Mouse (Mus musculus): ENCODE data around the gene Lrrc29. TPM values are rescaled to one million over a fixed set of nuclear protein-coding genes. Genes with fewer than 3 reads are reported as not detected.
"Not testable (repeated sequence)": the region's sequence is repeated elsewhere in the genome, so short reads cannot be mapped to it uniquely, and the experiment has no call there.

Lrrc29 gene
- polyA plus RNA-seq, 1 experiment from 2014 or later, result 1.3 TPM

DNA sequence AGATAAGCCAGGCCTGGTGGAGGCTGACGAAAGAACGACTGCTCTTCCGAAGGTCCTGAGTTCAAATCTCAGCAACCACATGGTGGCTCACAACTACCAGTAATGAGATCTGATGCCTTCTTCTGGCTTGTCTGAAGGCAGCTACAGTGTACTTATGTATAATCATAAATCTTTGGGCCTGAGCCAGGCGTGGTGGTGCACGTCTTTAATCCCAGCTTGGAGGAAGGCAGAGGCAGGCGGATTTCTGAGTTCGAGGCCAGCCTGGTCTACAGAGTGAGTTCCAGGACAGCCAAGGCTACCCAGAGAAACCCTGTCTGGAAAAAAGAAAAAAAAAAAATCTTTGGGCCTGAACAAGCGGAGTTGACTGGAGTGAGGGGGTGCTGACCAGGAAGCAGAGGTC, 34.7 kb downstream of the Lrrc29 start:
- H3K27ac ChIP-seq (ENCODE audit: low read depth, low read length); DNase-seq (ENCODE audit: low spot score); ATAC-seq (ENCODE audit: insufficient read depth, low FRiP score, low TSS enrichment); H3K4me2 ChIP-seq (ENCODE audit: low read depth); H3K4me3 ChIP-seq (ENCODE audit: low read depth, low read length); H3K9me3 ChIP-seq (ENCODE audit: control insufficient read depth, low read length); H3K9ac ChIP-seq (ENCODE audit: low read length); H3K36me3 ChIP-seq (ENCODE audit: control insufficient read depth, insufficient read depth, low read length): not testable (repeated sequence)
- 0 out of 2 replicates have a peak, but pooled peaks cover 10% of the 10 kb centered on the region for H3K4me1 ChIP-seq (ENCODE audit: control insufficient read depth, insufficient read depth, low read length)
- 89% methylated on average over 8 of the region's 8 CpGs for WGBS
- H3K27me3 ChIP-seq (ENCODE audit: control insufficient read depth, insufficient read depth, low read length), result peaks cover 11% of the 10 kb centered on the region

DNA sequence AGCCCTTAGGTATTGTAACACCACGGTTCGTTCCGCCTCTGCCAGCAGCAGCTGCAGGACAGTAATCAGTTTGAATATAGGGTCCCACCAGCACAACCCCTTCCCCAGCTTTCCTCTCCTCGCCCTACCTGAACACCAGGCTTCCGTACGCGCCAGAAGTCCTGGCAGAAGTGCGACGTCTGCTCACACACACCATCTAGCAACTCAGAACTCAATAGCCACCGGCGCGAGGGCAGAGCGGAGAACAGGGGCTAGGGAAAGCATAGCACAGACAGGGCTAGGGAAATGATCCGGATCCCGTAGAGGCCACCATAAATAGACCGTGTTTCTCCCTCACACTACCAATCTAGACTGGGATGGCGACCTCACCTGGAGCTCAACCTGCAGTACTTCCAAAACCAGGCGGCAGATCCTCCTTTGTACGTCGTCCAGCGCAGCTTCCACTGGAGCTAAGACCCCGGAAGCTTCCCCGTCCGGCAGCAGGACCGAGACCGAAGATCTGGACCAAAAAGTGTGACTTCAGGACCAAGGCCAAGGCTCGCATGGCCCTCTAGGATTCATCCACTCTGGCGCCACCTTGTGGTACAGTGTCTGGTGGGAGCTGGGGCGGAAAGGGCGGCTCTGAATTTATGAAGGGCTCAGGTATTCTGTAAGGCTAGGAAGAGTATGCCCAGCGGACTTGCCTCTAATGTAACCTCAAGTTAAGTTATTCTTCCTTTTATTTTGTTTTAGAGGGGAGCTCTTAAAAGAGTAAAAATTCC, 35.3 kb downstream of the Lrrc29 start:
- Histone ChIP-seq H3K9ac (ENCODE audit: low read length) (no peak overlapping the region), H3K27ac (ENCODE audit: low read depth, low read length) (no peak overlapping the region), H3K4me2 (ENCODE audit: low read depth) (peak overlapping the region; percentile 74), H3K27me3 (ENCODE audit: control insufficient read depth, insufficient read depth, low read length) (peaks cover 11% of the 10 kb centered on the region), H3K9me3 (ENCODE audit: control insufficient read depth, low read length) (no peaks in the 10 kb centered on the region), H3K4me3 (ENCODE audit: low read depth, low read length) (peak overlapping the region; percentile 47; the same call in 1 of the 2 replicates), H3K4me1 (ENCODE audit: control insufficient read depth, insufficient read depth, low read length) (0 out of 2 replicates have a peak, but pooled peaks cover 10% of the 10 kb centered on the region), H3K36me3 (ENCODE audit: control insufficient read depth, insufficient read depth, low read length) (no peaks in the 10 kb centered on the region)
- ATAC-seq (ENCODE audit: insufficient read depth, low FRiP score, low TSS enrichment), result no peak
- DNase-seq (ENCODE audit: low spot score), result peak; percentile 91
- WGBS, result 9% methylated on average over 31 of the region's 31 CpGs

DNA sequence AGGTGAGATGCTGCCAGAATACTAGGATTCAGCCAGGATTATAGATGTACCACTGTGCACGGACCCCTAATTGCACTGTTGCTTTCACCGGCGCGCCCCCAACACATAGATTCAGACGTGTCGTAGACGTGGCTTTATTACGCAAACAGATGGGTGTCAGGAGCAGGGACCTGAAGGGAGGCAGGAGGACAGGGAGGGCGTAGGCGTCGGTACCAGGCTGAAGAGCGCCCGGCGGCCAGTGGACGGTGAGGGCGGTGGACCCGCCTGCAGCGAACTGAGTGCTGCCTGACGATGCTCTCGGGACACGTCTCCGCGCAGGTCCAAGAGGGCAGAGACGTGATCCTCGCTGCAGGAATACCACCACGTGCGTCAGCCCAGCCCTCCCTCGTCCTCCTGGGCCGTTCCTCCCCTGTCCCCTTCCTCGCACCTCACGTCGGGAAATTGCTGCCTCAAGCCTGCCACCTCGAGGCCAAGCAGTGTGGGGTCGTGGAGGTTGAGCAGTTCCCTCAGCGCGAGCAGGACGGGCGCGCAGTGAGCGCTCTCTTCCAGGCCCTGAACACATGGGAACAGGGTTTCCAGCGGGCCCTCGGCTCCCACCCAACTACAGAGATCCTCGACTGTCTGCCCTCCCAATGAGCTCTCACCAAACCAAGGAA, 36.1 kb downstream of the Lrrc29 start, which contains the start of gene 4931428F04Rik:
4931428F04Rik (minus strand) TSS at position 60 of the 656 bp plus-strand sequence.
- H3K9me3 ChIP-seq (ENCODE audit: control insufficient read depth, low read length), result no peaks in the 10 kb centered on the region
- H3K9ac ChIP-seq (ENCODE audit: low read length), result peak within 1 kb of the TSS; percentile 72
- peak within 1 kb of the TSS; percentile 47 for H3K4me3 ChIP-seq (ENCODE audit: low read depth, low read length)
- H3K27ac ChIP-seq (ENCODE audit: low read depth, low read length), result peak within 1 kb of the TSS; percentile 67
- 2% methylated on average over 38 of the region's 43 CpGs for WGBS
- DNase-seq (ENCODE audit: low spot score) (peak; percentile 72), ATAC-seq (ENCODE audit: insufficient read depth, low FRiP score, low TSS enrichment) (peak; percentile 24)
- no peaks in the 10 kb centered on the region for H3K36me3 ChIP-seq (ENCODE audit: control insufficient read depth, insufficient read depth, low read length)
- H3K4me1 ChIP-seq (ENCODE audit: control insufficient read depth, insufficient read depth, low read length), result 0 out of 2 replicates have a peak, but pooled peaks cover 10% of the 10 kb centered on the region
- H3K27me3 ChIP-seq (ENCODE audit: control insufficient read depth, insufficient read depth, low read length), result peaks cover 11% of the 10 kb centered on the region
- peak within 1 kb of the TSS; percentile 74 for H3K4me2 ChIP-seq (ENCODE audit: low read depth)

DNA sequence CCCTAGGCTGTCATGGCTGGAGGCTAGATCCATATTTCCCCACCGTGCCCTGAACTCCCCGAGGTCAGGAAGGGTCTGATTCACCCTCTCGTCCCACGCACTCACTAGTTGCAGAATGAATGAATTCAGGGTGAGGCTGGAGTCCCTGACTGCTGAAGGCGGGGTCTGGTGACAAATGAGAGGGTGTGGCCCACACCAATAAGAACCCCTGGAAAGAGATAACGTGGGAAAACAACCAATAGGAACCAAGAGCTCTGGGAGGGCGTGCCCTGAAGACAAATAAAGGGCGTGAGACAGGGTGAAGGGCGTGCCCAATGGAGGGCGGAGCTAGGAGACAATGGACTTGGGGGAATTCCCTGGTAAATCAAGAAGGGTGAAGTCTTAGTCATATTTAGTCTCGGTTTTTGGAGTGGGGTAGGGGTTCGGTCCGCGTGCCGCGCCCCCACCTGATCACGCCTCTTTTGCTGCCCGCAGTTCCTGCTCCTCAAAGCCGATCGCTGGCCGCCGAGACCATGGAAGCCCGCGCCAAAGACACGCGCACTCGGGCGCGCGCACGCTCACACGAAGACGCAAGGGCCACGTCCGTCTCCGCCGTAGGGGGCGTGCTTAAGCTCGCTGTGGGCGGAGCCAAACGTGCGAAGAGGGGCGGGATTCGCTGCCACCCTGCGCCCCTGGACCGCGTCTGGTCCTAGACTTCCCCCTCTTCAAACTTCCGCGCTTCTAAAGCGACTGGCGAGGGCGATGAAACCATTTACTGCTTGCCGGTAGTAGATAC, 36.9 kb downstream of the Lrrc29 start:
- no peaks in the 10 kb centered on the region for H3K36me3 ChIP-seq (ENCODE audit: control insufficient read depth, insufficient read depth, low read length)
- H3K4me1 ChIP-seq (ENCODE audit: control insufficient read depth, insufficient read depth, low read length), result 0 out of 2 replicates have a peak, but pooled peaks cover 10% of the 10 kb centered on the region
- H3K27ac ChIP-seq (ENCODE audit: low read depth, low read length), result peak overlapping the region; percentile 67
- peak overlapping the region; percentile 74 for H3K4me2 ChIP-seq (ENCODE audit: low read depth)
- H3K4me3 ChIP-seq (ENCODE audit: low read depth, low read length), result peak overlapping the region; percentile 47
- peak; percentile 93 for ATAC-seq (ENCODE audit: insufficient read depth, low FRiP score, low TSS enrichment)
- H3K9me3 ChIP-seq (ENCODE audit: control insufficient read depth, low read length), result no peaks in the 10 kb centered on the region
- H3K9ac ChIP-seq (ENCODE audit: low read length), result peak overlapping the region; percentile 72
- H3K27me3 ChIP-seq (ENCODE audit: control insufficient read depth, insufficient read depth, low read length), result peaks cover 11% of the 10 kb centered on the region
- peak; percentile 98 for DNase-seq (ENCODE audit: low spot score)
- under 1% methylated on average over 53 of the region's 53 CpGs for WGBS

DNA sequence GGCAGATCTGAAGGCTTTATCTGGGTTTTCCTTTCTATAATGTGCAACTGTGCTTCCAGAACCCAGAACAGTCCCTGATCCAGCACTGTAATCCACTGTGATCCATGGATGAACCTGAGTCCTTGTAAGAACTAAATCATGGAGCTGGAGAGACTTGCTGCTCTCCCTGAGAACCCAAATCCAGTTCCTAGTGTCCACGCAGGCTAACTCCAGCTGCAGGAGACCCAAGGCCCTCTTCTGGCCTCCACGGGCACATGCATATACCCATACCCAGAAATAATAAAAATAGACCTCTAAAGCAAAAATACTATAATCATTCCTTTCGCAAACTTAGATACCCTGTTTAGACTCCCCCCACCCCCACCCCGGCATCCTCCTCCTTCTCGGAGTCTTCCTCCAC, 37.8 kb downstream of the Lrrc29 start:
- Histone ChIP-seq H3K27me3 (ENCODE audit: control insufficient read depth, insufficient read depth, low read length) (peaks cover 11% of the 10 kb centered on the region), H3K4me2 (ENCODE audit: low read depth) (peak overlapping the region; percentile 74), H3K9ac (ENCODE audit: low read length) (peak overlapping the region; percentile 46), H3K27ac (ENCODE audit: low read depth, low read length) (no peak overlapping the region), H3K4me3 (ENCODE audit: low read depth, low read length) (peak overlapping the region; percentile 47), H3K4me1 (ENCODE audit: control insufficient read depth, insufficient read depth, low read length) (0 out of 2 replicates have a peak, but pooled peaks cover 10% of the 10 kb centered on the region), H3K36me3 (ENCODE audit: control insufficient read depth, insufficient read depth, low read length) (no peaks in the 10 kb centered on the region), H3K9me3 (ENCODE audit: control insufficient read depth, low read length) (no peaks in the 10 kb centered on the region)
- 86% methylated on average over 5 of the region's 5 CpGs for WGBS
- no peak for ATAC-seq (ENCODE audit: insufficient read depth, low FRiP score, low TSS enrichment)
- DNase-seq (ENCODE audit: low spot score), result no peak

DNA sequence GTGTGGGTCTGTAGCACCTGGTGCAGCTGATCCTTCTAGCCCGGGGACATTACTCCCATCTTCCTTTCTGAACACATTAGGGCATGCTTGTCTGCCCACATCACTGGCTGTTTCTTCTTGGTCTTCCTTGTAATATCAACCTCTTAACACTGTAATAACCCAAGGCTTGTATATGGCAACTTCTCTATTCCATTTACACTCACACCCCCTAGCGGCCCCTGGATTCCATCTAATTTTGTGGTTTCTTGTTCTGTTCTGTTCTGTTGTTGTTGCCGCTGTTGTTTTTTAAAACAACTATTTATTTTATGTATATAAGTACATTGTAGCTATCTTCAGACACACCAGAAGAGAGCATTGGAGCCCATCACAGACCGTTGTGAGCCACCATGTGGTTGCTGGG, 39.2 kb downstream of the Lrrc29 start:
- Histone ChIP-seq H3K36me3 (ENCODE audit: control insufficient read depth, insufficient read depth, low read length) (0 out of 2 replicates have a peak, but pooled peaks cover 2% of the 10 kb centered on the region), H3K9me3 (ENCODE audit: control insufficient read depth, low read length) (no peaks in the 10 kb centered on the region), H3K9ac (ENCODE audit: low read length) (no peak overlapping the region; the same call in 1 of the 2 replicates), H3K27me3 (ENCODE audit: control insufficient read depth, insufficient read depth, low read length) (peaks cover 11% of the 10 kb centered on the region), H3K4me1 (ENCODE audit: control insufficient read depth, insufficient read depth, low read length) (0 out of 2 replicates have a peak, but pooled peaks cover 10% of the 10 kb centered on the region), H3K4me3 (ENCODE audit: low read depth, low read length) (no peak overlapping the region), H3K27ac (ENCODE audit: low read depth, low read length) (no peak overlapping the region), H3K4me2 (ENCODE audit: low read depth) (peak overlapping the region; percentile 7; the same call in 1 of the 2 replicates)
- DNase-seq (ENCODE audit: low spot score) (no peak), ATAC-seq (ENCODE audit: insufficient read depth, low FRiP score, low TSS enrichment) (no peak)
- WGBS, result 88% methylated on average over 4 of the region's 4 CpGs

DNA sequence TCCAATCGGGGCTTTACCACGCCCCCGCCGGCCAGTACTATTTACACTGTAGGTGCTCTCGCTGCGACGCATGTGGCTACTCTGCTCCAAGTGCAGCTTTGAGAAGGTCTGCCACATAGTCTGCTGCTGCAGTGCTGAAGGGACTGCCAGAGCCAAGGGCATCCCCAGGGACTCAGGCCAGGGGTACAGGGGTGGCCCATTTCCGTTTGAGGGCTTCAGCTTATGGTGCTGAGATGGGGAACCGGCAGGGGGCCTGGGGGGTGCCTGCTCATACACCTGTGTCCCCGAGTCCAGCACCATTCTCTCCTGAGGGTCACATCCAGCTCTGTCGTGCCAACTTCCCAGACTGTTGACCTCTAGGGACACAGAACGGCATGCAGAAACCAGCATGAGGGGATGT, 40.6 kb downstream of the Lrrc29 start:
- Histone ChIP-seq H3K9ac (ENCODE audit: low read length) (no peak overlapping the region), H3K4me1 (ENCODE audit: control insufficient read depth, insufficient read depth, low read length) (0 out of 2 replicates have a peak, but pooled peaks cover 10% of the 10 kb centered on the region)
- WGBS, result 44% methylated on average over 12 of the region's 12 CpGs

DNA sequence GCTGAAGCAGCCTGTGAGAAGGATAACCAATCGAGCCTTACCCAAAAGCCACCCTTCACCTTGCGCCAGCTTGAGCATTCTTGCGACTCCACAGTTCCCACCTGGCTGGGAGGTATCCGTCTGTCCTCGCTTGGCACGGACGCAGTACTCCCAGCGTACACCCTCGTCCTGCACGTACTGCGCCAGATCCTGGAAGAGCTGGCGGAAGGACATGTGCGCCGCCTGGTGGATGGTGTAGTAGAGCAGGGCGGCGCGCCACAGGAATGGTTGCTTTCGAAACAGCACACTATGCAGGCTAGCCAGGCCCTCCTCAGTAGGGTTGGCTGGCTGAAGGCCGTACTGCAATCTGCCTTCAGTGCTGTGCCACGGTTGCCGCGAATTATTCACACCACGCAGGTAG, 43.0 kb downstream of the Lrrc29 start:
- H3K27ac ChIP-seq (ENCODE audit: low read depth, low read length), result no peak overlapping the region
- H3K9ac ChIP-seq (ENCODE audit: low read length), result no peak overlapping the region
- no peak overlapping the region for H3K4me3 ChIP-seq (ENCODE audit: low read depth, low read length)
- H3K4me1 ChIP-seq (ENCODE audit: control insufficient read depth, insufficient read depth, low read length), result no peaks in the 10 kb centered on the region
- ATAC-seq (ENCODE audit: insufficient read depth, low FRiP score, low TSS enrichment), result peak; percentile 40; the same call in 1 of the 2 replicates
- 0 out of 2 replicates have a peak, but pooled peaks cover 4% of the 10 kb centered on the region for H3K36me3 ChIP-seq (ENCODE audit: control insufficient read depth, insufficient read depth, low read length)
- WGBS, result 15% methylated on average over 21 of the region's 23 CpGs
- H3K9me3 ChIP-seq (ENCODE audit: control insufficient read depth, low read length), result no peaks in the 10 kb centered on the region
- H3K27me3 ChIP-seq (ENCODE audit: control insufficient read depth, insufficient read depth, low read length), result peaks cover 27% of the 10 kb centered on the region
- peak; percentile 64 for DNase-seq (ENCODE audit: low spot score)
- no peak overlapping the region for H3K4me2 ChIP-seq (ENCODE audit: low read depth)

More for the DNA sequence above, 40.6 kb downstream of the Lrrc29 start:
- H3K9me3 ChIP-seq (ENCODE audit: control insufficient read depth, low read length), result no peaks in the 10 kb centered on the region
- H3K27me3 ChIP-seq (ENCODE audit: control insufficient read depth, insufficient read depth, low read length), result peaks cover 10% of the 10 kb centered on the region
- DNase-seq (ENCODE audit: low spot score) (no peak), ATAC-seq (ENCODE audit: insufficient read depth, low FRiP score, low TSS enrichment) (no peak)
- 0 out of 2 replicates have a peak, but pooled peaks cover 4% of the 10 kb centered on the region for H3K36me3 ChIP-seq (ENCODE audit: control insufficient read depth, insufficient read depth, low read length)
- no peak overlapping the region for H3K27ac ChIP-seq (ENCODE audit: low read depth, low read length)
- no peak overlapping the region for H3K4me3 ChIP-seq (ENCODE audit: low read depth, low read length)
- H3K4me2 ChIP-seq (ENCODE audit: low read depth), result no peak overlapping the region
